In the genomic region with DNA sequence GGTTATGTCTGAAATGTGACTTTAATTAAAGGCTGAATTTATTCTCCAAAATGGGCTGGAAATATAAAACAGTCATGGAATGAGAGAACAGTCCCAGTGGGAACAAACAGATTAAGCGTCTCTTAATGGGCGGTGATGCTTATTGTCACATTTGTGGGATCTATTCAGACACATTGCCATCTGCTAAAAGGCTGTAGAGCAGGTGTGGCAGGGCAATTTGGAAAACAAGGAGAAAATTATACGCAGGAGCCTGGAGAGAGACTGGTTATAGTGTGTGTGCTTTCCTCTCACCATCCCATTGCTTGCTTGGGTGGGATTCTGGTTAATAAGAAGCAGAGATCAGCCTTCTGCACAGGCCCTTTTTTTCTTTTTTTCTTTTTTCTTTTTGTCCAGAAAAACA, we compare ENCODE assay signal across 17 mouse cellular contexts. TPM values are rescaled to one million over a fixed set of nuclear protein-coding genes. Genes with fewer than 3 reads are reported as not detected.
DNase-seq lines count a peak whose midpoint lies in the region; ATAC-seq lines count a peak whose summit lies in the region.
"Had no signal": no experiment of that assay in that cellular context is flagged by ENCODE, and none has a peak within 500 bp of the region (broad histone marks: within the 10 kb centered on the region; RNA-seq: fewer than 3 reads in every experiment).

No protein-coding gene starts in this region.

- ATAC-seq in midbrain, embryonic 12.5 days (ENCODE audit: low FRiP score, low read depth): 0 out of 2 replicates have a peak, but pooled peaks have one; percentile 38
- no peak for ATAC-seq in midbrain, embryonic 16.5 days
- ATAC-seq in hindbrain, embryonic 14.5 days (ENCODE audit: low FRiP score): peak; percentile 63; the same call in 1 of the 2 replicates
- peak; percentile 88 for ATAC-seq in neural tube, embryonic 13.5 days (ENCODE audit: low read depth)
- ATAC-seq: lung, postnatal 0 days had no signal

- no peak overlapping the region for H3K9ac ChIP-seq in midbrain, embryonic 12.5 days (replicated peaks)
- no peak overlapping the region for H3K9ac ChIP-seq in midbrain, embryonic 16.5 days (ENCODE audit: low read depth, low read length)
- no peak overlapping the region for H3K9ac ChIP-seq in hindbrain, embryonic 14.5 days
- no peak overlapping the region for H3K9ac ChIP-seq in neural tube, embryonic 13.5 days
- H3K9ac ChIP-seq: kidney, embryonic 15.5 days; liver, embryonic 13.5 days had no signal

- H3K9me3 ChIP-seq in midbrain, embryonic 12.5 days: no peaks in the 10 kb centered on the region
- no peaks in the 10 kb centered on the region for H3K9me3 ChIP-seq in midbrain, embryonic 16.5 days (replicated peaks; ENCODE audit: control insufficient read depth, low read length, poor library complexity, severe bottlenecking)
- H3K9me3 ChIP-seq in hindbrain, embryonic 14.5 days (ENCODE audit: control insufficient read depth, low read length): no peaks in the 10 kb centered on the region
- no peaks in the 10 kb centered on the region for H3K9me3 ChIP-seq in neural tube, embryonic 13.5 days
- H3K9me3 ChIP-seq: kidney, embryonic 15.5 days; liver, embryonic 13.5 days had no signal

- no peaks in the 10 kb centered on the region for H3K27me3 ChIP-seq in midbrain, embryonic 12.5 days
- no peaks in the 10 kb centered on the region for H3K27me3 ChIP-seq in midbrain, embryonic 16.5 days (ENCODE audit: control insufficient read depth, insufficient read depth, low read depth, low read length)
- H3K27me3 ChIP-seq in hindbrain, embryonic 14.5 days (ENCODE audit: control insufficient read depth, insufficient read depth, low read length): no peaks in the 10 kb centered on the region
- no peaks in the 10 kb centered on the region for H3K27me3 ChIP-seq in neural tube, embryonic 13.5 days
- H3K27me3 ChIP-seq: kidney, embryonic 15.5 days; liver, embryonic 13.5 days had no signal

- H3K4me1 ChIP-seq in midbrain, embryonic 12.5 days: peaks cover 6% of the 10 kb centered on the region; the same call in 1 of the 2 replicates
- H3K4me1 ChIP-seq in midbrain, embryonic 16.5 days (ENCODE audit: control insufficient read depth, insufficient read depth, low read length): no peaks in the 10 kb centered on the region
- H3K4me1 ChIP-seq in hindbrain, embryonic 14.5 days (replicated peaks; ENCODE audit: control insufficient read depth, insufficient read depth, low read length): no peaks in the 10 kb centered on the region; the same call in 1 of the 2 replicates
- 0 out of 2 replicates have a peak, but pooled peaks cover 11% of the 10 kb centered on the region for H3K4me1 ChIP-seq in neural tube, embryonic 13.5 days (replicated peaks)
- H3K4me1 ChIP-seq: kidney, embryonic 15.5 days; liver, embryonic 13.5 days had no signal

- H3K36me3 ChIP-seq in midbrain, embryonic 12.5 days: no peaks in the 10 kb centered on the region
- H3K36me3 ChIP-seq in midbrain, embryonic 16.5 days (ENCODE audit: control insufficient read depth, insufficient read depth, low read length): no peaks in the 10 kb centered on the region
- H3K36me3 ChIP-seq in hindbrain, embryonic 14.5 days (replicated peaks; ENCODE audit: control insufficient read depth, insufficient read depth): no peaks in the 10 kb centered on the region
- no peaks in the 10 kb centered on the region for H3K36me3 ChIP-seq in neural tube, embryonic 13.5 days
- H3K36me3 ChIP-seq: kidney, embryonic 15.5 days; liver, embryonic 13.5 days had no signal

- peak; percentile 35 to 49 for DNase-seq in cerebellum, adult 18-20 months
- no peak for DNase-seq in cerebellum, postnatal 4 days (ENCODE audit: low spot score in 2 of 2)
- no peak for DNase-seq in hindbrain, embryonic 14.5 days (ENCODE audit: low spot score)
- DNase-seq in thymus, postnatal 14 days: no peak
- no peak for DNase-seq in thymus, postnatal 36 days
- DNase-seq: gastrocnemius, postnatal 10 days; heart, postnatal 10 days; liver, embryonic 13.5 days; right cerebral cortex, postnatal 14 days; thymus, postnatal 4 days had no signal

- H3K27ac ChIP-seq in midbrain, embryonic 12.5 days (replicated peaks): no peak overlapping the region
- H3K27ac ChIP-seq in midbrain, embryonic 16.5 days (ENCODE audit: low read length): no peak overlapping the region
- no peak overlapping the region for H3K27ac ChIP-seq in hindbrain, embryonic 14.5 days
- H3K27ac ChIP-seq in neural tube, embryonic 13.5 days (replicated peaks): no peak overlapping the region
- H3K27ac ChIP-seq: kidney, embryonic 15.5 days; liver, embryonic 13.5 days; stomach, postnatal 0 days had no signal

- H3K4me2 ChIP-seq in midbrain, embryonic 12.5 days (replicated peaks): no peak overlapping the region
- no peak overlapping the region for H3K4me2 ChIP-seq in midbrain, embryonic 16.5 days (ENCODE audit: low read length)
- H3K4me2 ChIP-seq in hindbrain, embryonic 14.5 days (replicated peaks): no peak overlapping the region
- H3K4me2 ChIP-seq in neural tube, embryonic 13.5 days: no peak overlapping the region
- H3K4me2 ChIP-seq: kidney, embryonic 15.5 days; liver, embryonic 13.5 days had no signal

- H3K4me3 ChIP-seq in midbrain, embryonic 12.5 days: no peak overlapping the region
- H3K4me3 ChIP-seq in midbrain, embryonic 16.5 days (ENCODE audit: low read depth, low read length): no peak overlapping the region
- H3K4me3 ChIP-seq in hindbrain, embryonic 14.5 days (replicated peaks; ENCODE audit: low read length): no peak overlapping the region
- no peak overlapping the region for H3K4me3 ChIP-seq in neural tube, embryonic 13.5 days
- H3K4me3 ChIP-seq: kidney, embryonic 15.5 days; liver, embryonic 13.5 days had no signal

- 61% methylated on average over 3 of the region's 3 CpGs for WGBS in midbrain, embryonic 12.5 days
- 51% methylated on average over 3 of the region's 3 CpGs for WGBS in midbrain, embryonic 16.5 days
- 32% methylated on average over 3 of the region's 3 CpGs for WGBS in hindbrain, embryonic 14.5 days
- 33% methylated on average over 3 of the region's 3 CpGs for WGBS in neural tube, embryonic 13.5 days

RNA-seq across cellular contexts. Expression of gene Gpr158, which starts 32.3 kb away (rescaled TPM):
- 1.3 TPM in 2 replicates for polyA plus RNA-seq in midbrain, embryonic 12.5 days (2016; fragmentation: Nextera tagmentation; extraction: Ambion mirVana)
- 5.2 and 5.7 TPM in 2 replicates for polyA plus RNA-seq in midbrain, embryonic 16.5 days (2015; fragmentation: Nextera tagmentation; extraction: Ambion mirVana)
- polyA plus RNA-seq in hindbrain, embryonic 14.5 days (2014; fragmentation: Nextera tagmentation; extraction: Ambion mirVana): 4.9 and 5.8 TPM in 2 replicates
- polyA plus RNA-seq in neural tube, embryonic 13.5 days (2015; fragmentation: Nextera tagmentation; extraction: Ambion mirVana): 2.2 and 2.5 TPM in 2 replicates
- polyA plus RNA-seq: limb, embryonic 11.5 days; liver, embryonic 13.5 days; lung, postnatal 0 days had no signal

Comparison
In these comparisons a context has a peak if more than half of its experiments do, and no peak if none do; other contexts are left out.
1. DNase-seq: peak in cerebellum, adult 18-20 months (2 of 2); none in cerebellum, postnatal 4 days (0 of 2), hindbrain, embryonic 14.5 days (single experiment), thymus, postnatal 14 days (single experiment) and thymus, postnatal 36 days (0 of 2).